Mouse (Mus musculus) T-helper 17 cell (primary cell): Measurements from ENCODE around the gene Slc34a3.

Source experiments
- in situ Hi-C, 2 experiments: fragments of 300-600 bp; cut with MboI, MseI; formaldehyde crosslinking; loops; 1 replicate in 1 of 2; 2 replicates in 1 of 2; pipeline ENCODE4 v1.15.1; 2025; ENCODE audit warnings: high pct_unique_total_duplicates in 2 of 2

Slc34a3 gene

GRCm38 (mm10) chr2:25234050-25234449 is at the start of gene Slc34a3:
TSS of gene Slc34a3 (minus strand) at chr2:25234364.
- in situ Hi-C loops, result no loop called here

GRCm38 (mm10) chr2:25278928-25279882 is 45.0 kb upstream of the Slc34a3 start:
- in situ Hi-C loops, result loop anchor here in 1 of 2 experiments (10.0 kb wide), 1 partner anchor 56 kb away; the partner anchor contains the start of gene Man1b1

- in situ Hi-C loops, result loop anchor here (5.0 to 10.0 kb wide), 2 partner anchors 59 to 62 kb away; partner anchors contain the start of gene Man1b1 (in 2 of the 2)
These were observed 38.8 kb upstream of the Slc34a3 start for GRCm38 (mm10) chr2:25273010-25273409.

- in situ Hi-C loops, result loop anchor here (5.0 to 10.0 kb wide), 2 partner anchors 60 to 62 kb away; partner anchors contain the start of gene Man1b1 (in 2 of the 2)
These were observed 38.4 kb upstream of the Slc34a3 start for GRCm38 (mm10) chr2:25272515-25272914.

- in situ Hi-C loops, result loop anchor here (5.0 to 10.0 kb wide), 2 partner anchors 60 to 63 kb away; partner anchors contain the start of gene Man1b1 (in 2 of the 2)
These were observed 37.8 kb upstream of the Slc34a3 start, which contains the start of the genes Ssna1 and Anapc2 for GRCm38 (mm10) chr2:25271827-25272511. TSS of gene Ssna1 (minus strand) at chr2:25272438. TSS of gene Anapc2 (plus strand) at chr2:25272478.

GRCm38 (mm10) chr2:25267746-25268309 is 33.7 kb upstream of the Slc34a3 start:
- in situ Hi-C loops, result no loop called here

- in situ Hi-C loops, result no loop called here
These were observed 33.1 kb upstream of the Slc34a3 start for GRCm38 (mm10) chr2:25267241-25267640.

GRCm38 (mm10) chr2:25266720-25267119 is 32.6 kb upstream of the Slc34a3 start:
- in situ Hi-C loops, result no loop called here

GRCm38 (mm10) chr2:25265897-25266656 is 31.9 kb upstream of the Slc34a3 start:
- in situ Hi-C loops, result no loop called here

- in situ Hi-C loops, result no loop called here
These were observed 30.7 kb upstream of the Slc34a3 start for GRCm38 (mm10) chr2:25264851-25265250.

- in situ Hi-C loops, result no loop called here
These were observed 30.1 kb upstream of the Slc34a3 start for GRCm38 (mm10) chr2:25264286-25264660.

- in situ Hi-C loops, result no loop called here
These were observed 29.6 kb upstream of the Slc34a3 start for GRCm38 (mm10) chr2:25263623-25264285.

GRCm38 (mm10) chr2:25262795-25263622 is 28.8 kb upstream of the Slc34a3 start:
- in situ Hi-C loops, result no loop called here

GRCm38 (mm10) chr2:25262291-25262767 is 28.2 kb upstream of the Slc34a3 start, which contains the start of gene Tprn:
TSS of gene Tprn (plus strand) at chr2:25262618.
- in situ Hi-C loops, result no loop called here

- in situ Hi-C loops, result no loop called here
These were observed 27.7 kb upstream of the Slc34a3 start for GRCm38 (mm10) chr2:25261870-25262269.

GRCm38 (mm10) chr2:25258887-25259286 is 24.7 kb upstream of the Slc34a3 start:
- in situ Hi-C loops, result loop anchor here in 1 of 2 experiments (5.0 kb wide), 1 partner anchor 37 kb away; the partner anchor contains the start of gene Tubb4b

GRCm38 (mm10) chr2:25257250-25257649 is 23.1 kb upstream of the Slc34a3 start:
- in situ Hi-C loops, result loop anchor here in 1 of 2 experiments (5.0 kb wide), 1 partner anchor 35 kb away; the partner anchor contains the start of gene Tubb4b

- in situ Hi-C loops, result loop anchor here in 1 of 2 experiments (5.0 kb wide), 1 partner anchor 34 kb away; the partner anchor contains the start of gene Tubb4b
These were observed 22.4 kb upstream of the Slc34a3 start for GRCm38 (mm10) chr2:25256443-25257109.
